Mouse (Mus musculus) spleen, postnatal 14 days (tissue): Measurements from ENCODE around the gene Rnf11.
A peak's percentile ranks its signal among the peaks of the same experiment; 100 is the strongest.
"Not testable (repeated sequence)": the region's sequence is repeated elsewhere in the genome, so short reads cannot be mapped to it uniquely, and the experiment has no call there.

ENCODE experiments used
- DNase-seq, 2 experiments: peaks; one replicate each; pipeline ENCODE4 v3.0.0; 2021 to 2022; ENCODE audit warnings: low spot score in 2 of 2

Gene Rnf11

GRCm38 (mm10) chr4:109412233-109412632 lies 72.3 kb downstream of the Rnf11 start:
- no peak for DNase-seq

GRCm38 (mm10) chr4:109411377-109411967 lies 73.1 kb downstream of the Rnf11 start:
- DNase-seq = no peak

GRCm38 (mm10) chr4:109410681-109411376 lies 73.7 kb downstream of the Rnf11 start:
- peak in 1 of 2 experiments; percentile 27 for DNase-seq

GRCm38 (mm10) chr4:109407701-109408485 lies 76.6 kb downstream of the Rnf11 start:
- no peak for DNase-seq

GRCm38 (mm10) chr4:109407176-109407520 lies 77.4 kb downstream of the Rnf11 start:
- DNase-seq = no peak

GRCm38 (mm10) chr4:109406486-109407175 lies 77.9 kb downstream of the Rnf11 start, which contains the start of gene Ttc39a:
Gene Ttc39a, plus strand, starts transcription at chr4:109406623.
- peak in 1 of 2 experiments; percentile 42 for DNase-seq

GRCm38 (mm10) chr4:109406054-109406485 lies 78.5 kb downstream of the Rnf11 start:
- DNase-seq = peak in 1 of 2 experiments; percentile 47

GRCm38 (mm10) chr4:109405415-109405814 lies 79.1 kb downstream of the Rnf11 start:
- no peak for DNase-seq

- DNase-seq = not testable (repeated sequence)
These were observed 79.6 kb downstream of the Rnf11 start for GRCm38 (mm10) chr4:109404908-109405307.

GRCm38 (mm10) chr4:109401176-109401689 lies 83.3 kb downstream of the Rnf11 start:
- no peak for DNase-seq
